Mouse (Mus musculus) left cerebral cortex, postnatal 36 days (tissue): ENCODE measurements around the gene Oas1e. TPM values are rescaled to one million over a fixed set of nuclear protein-coding genes. Genes with fewer than 3 reads are reported as not detected.

ENCODE experiments used
- DNase-seq, 2 experiments: peaks; one replicate each; pipeline ENCODE4 v3.0.0; 2021 to 2022; ENCODE audit warnings: low spot score in 2 of 2, mixed read lengths in 1 of 2
- intact Hi-C: fragments of 180-260 bp; cut with DNase I; formaldehyde crosslinking; loops from one replicate; pipeline ENCODE4 v1.15.1; 2025
- total RNA-seq, 2 experiments: library from RNA; stranded (reverse); gene quantifications; 2 replicates each; pipeline ENCODE4 v1.2.3; 2021

Oas1e gene
- total RNA-seq, 2 experiments from 2014 or later: not detected

GRCm38 (mm10) chr5:120779922-120780321, 15.4 kb downstream of the Oas1e start:
- intact Hi-C loops: no loop called here
- DNase-seq: no peak

DNA sequence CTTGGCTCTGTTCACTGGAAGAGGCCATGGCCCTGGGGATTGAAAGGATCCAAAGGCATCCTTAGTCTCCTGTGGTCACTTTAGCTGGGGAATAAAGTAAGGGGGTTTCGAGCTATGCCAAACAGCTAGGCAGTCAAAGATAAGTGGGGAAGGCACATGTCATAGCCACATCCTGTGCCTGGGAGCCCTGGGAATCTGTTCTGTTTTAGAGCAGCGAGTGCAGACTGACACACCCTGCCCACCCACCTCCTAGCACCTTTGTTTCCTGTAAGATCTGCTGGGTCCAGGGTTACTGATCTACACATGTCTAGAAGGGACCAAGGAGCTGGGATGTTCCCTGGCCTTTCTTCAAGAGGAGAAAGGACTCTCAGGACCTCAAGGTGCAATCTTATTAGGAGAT, 16.4 kb downstream of the Oas1e start:
- intact Hi-C loops: no loop called here
- DNase-seq: no peak

DNA sequence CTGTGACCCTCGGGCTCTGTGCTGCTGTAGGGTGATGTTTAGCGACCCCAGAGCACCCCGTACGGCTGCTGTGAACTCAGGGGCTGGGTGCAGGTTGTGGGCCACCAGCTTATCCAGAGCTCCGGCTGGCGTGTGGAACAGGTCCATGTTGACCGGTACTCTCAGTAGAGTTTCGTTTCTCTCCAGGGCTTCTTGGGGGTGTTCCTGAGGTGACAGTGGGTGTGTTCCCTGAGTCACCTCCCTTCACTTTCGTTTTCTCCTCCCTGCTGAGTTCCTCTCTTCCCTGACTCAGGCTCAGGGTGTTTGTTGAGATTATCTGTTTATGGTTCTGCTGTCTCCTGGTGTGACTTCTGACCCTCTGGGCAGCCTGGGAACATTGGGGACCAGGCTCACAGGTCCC, 17.9 kb downstream of the Oas1e start, which contains the start of gene Oas3:
TSS of gene Oas3 (minus strand) at position 184 of the 400 bp plus-strand sequence.
- DNase-seq: no peak

GRCm38 (mm10) chr5:120776801-120777200, 18.5 kb downstream of the Oas1e start:
- intact Hi-C loops: no loop called here

More for the DNA sequence above, 17.9 kb downstream of the Oas1e start, which contains the start of gene Oas3:
- intact Hi-C loops: no loop called here

DNA sequence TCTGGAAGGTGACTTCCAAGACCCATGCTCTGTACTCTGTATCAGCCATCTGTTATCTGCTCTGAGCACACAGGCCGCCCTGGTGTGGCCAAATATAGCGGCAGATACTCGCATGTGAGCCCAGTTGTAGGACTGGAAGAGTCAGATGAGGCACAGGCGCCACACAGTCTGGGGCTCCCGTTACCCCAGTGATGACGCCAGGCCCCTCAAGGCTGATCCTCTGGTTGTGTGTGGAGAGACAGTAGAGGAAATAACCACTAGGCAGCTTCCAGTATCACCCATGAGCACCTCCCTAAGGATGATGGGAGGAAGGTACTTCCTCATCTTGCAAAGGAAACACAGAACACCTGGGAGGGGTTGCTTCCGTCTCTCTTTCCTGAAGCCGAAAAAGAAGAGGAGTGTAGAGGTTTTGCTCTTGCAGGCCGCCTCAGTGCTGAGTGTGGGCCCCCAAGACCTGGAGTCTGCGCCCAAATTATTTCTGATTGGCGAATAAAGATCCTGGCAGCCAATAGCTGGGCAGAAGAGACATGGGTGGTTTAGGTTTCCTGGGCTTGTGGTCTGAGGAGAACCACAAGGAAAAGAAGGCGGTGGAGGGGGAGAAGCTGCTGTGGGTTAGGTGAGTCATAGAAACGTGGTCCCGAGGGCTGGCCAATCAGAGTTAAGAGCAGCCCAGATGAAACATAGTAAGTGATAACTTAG, 19.9 kb downstream of the Oas1e start:
- DNase-seq: no peak
- intact Hi-C loops: no loop called here

More at GRCm38 (mm10) chr5:120776801-120777200, 18.5 kb downstream of the Oas1e start:
- no peak for DNase-seq

- DNase-seq: no peak
- intact Hi-C loops: no loop called here
These were observed 25.9 kb downstream of the Oas1e start for GRCm38 (mm10) chr5:120769396-120769795.

DNA sequence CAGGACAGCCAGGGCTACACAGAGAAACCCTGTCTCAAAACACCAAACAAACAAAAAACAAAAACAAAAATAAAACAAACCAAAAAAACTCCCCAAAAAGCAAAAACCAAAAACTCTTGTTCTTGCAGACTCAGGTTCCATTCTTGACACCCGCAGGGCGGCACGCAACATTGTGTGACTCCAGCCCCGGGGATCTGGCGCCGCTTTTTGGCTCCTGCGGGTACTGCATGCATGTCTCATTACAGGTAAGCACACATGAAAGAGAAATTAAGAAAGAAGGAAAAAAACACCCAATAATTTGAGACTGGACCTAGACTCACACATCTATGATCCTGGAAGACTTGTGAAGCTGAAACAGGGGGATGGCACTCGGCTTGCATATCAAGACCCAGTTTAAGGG, 30.3 kb downstream of the Oas1e start:
- no peak for DNase-seq
- intact Hi-C loops: no loop called here

DNA sequence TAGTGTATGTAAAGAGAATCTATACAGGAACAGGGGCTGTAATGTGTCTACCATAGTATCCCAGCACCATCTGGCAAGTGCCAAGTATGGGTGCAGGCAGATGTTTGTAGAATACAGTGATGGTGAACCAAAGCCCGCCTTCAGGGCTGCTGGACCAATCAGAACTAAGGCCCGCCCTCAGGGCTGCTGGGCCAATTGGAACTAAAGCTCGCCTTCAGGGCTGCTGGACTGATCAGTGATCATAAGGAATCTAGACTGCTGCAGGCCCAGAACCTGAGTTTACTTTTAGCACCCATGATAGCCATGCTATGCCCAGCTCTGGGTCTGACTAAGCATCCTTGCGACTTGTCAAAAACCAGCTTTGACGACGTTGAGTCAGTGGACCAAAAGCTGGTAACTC, 33.4 kb downstream of the Oas1e start:
- no peak for DNase-seq

GRCm38 (mm10) chr5:120754215-120754614, 41.1 kb downstream of the Oas1e start:
- no peak for DNase-seq
- intact Hi-C loops: no loop called here

More for the DNA sequence above, 33.4 kb downstream of the Oas1e start:
- intact Hi-C loops: no loop called here

DNA sequence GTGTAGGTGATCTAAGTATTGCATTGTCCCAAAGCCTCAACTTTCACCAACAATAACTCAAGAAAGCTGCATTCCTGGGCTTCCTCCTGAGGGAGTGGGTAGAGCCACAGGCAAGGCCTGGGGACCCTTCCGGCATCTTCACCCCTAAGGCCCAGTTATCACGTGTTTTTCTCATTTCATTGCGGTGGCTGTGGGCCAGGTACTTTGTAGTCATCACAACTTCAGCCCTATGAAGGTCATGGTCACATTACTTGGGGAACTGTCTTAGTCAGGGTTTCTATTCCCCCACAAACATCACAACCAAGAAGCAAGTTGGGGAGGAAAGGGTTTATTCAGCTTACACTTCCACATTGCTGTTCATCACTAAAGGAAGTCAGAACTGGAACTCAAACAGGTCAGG, 42.5 kb downstream of the Oas1e start:
- DNase-seq: no peak
- intact Hi-C loops: no loop called here

DNA sequence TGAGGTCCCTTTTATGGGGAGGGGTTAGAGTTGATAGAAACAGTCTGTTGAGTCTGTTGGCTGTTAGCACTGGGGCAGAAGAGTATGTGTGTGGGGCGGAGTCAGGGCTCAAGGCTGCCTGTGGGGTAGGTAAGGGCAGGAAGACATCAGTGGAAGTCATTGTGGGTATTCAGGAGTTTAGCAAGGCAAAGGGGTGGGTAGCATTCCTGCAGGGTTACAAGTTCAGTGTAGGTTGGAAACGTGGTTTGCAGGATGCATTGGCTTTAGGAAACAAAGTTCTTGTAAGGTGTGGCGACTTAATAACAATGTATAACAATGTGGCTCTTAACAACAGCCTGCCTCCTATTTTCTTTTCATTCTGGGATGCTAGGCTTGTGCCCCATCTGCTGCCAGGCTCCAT, 44.1 kb downstream of the Oas1e start:
- intact Hi-C loops: no loop called here
- DNase-seq: no peak

DNA sequence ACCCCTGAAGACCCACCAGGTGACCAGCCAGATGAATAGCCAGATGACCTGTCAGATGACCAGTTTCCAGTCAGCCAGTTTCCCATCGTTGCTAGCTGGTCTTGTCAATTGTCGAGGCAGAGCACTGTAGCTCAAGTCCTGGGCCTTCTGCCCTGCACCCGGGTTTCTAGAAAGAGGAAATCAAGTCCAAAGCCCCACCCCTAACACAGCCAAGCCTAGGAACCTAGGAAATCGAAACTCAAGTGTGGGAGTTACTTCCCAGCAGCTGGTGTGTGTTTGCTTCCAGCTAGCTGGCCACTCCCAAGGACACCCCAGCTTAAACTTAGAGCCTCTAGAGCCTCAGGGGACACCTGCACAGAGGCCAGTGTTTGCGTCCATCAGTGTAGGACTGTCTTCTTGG, 45.6 kb downstream of the Oas1e start, which contains the start of gene Oas2:
TSS of gene Oas2 (minus strand) at position 166 of the 400 bp plus-strand sequence.
- no peak for DNase-seq
- intact Hi-C loops: loop anchor here (5.0 to 10.0 kb wide), 2 partner anchors 72 to 125 kb away; no protein-coding TSS in a partner anchor

GRCm38 (mm10) chr5:120746451-120746850, 48.9 kb downstream of the Oas1e start:
- intact Hi-C loops: loop anchor here (5.0 to 10.0 kb wide), 2 partner anchors 69 to 122 kb away; no protein-coding TSS in a partner anchor
- peak; percentile 11 to 28 for DNase-seq

DNA sequence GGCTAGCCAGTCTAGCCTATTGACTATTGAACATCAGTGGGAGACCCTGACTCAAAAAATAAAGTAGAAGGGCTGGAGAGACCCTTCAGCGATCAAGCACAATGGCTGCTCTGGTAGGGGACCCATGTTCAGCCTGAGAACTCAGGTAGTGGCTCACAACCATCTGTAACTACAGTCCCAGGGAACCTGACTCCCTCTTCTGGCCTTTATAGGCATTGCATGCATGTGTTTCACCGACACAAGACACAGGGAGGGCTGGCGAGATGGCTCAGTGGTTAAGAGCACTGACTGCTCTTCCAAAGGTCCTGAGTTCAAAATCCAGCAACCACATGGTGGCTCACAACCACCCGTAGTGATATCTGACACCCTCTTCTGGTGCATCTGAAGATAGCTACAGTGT, 53.2 kb downstream of the Oas1e start:
- DNase-seq: no peak
- intact Hi-C loops: loop anchor here (10.0 kb wide), 1 partner anchor 117 kb away; no protein-coding TSS in a partner anchor

Other genes starting within 250 kb of the Oas1e start
- 10 to 100 TPM; 32.9 to 36.0 TPM for gene Tpcn1, start 206.9 kb downstream of the Oas1e start, total RNA-seq
- 1 to 10 TPM in 1 of 2 experiments, under 1 TPM in 1; 0.81 to 1.1 TPM for gene Iqcd, start 206.5 kb downstream of the Oas1e start, total RNA-seq
- 10 to 100 TPM; 35.7 to 36.3 TPM for gene Rita1, start 182.9 kb downstream of the Oas1e start, total RNA-seq
- 10 to 100 TPM; 36.9 to 43.1 TPM for gene Ddx54, start 182.8 kb downstream of the Oas1e start, total RNA-seq
- gene Cfap73, start 161.3 kb downstream of the Oas1e start, total RNA-seq: not detected
- 10 to 100 TPM; 90.0 to 92.7 TPM for gene Rasal1, start 146.7 kb downstream of the Oas1e start, total RNA-seq
- gene Dtx1, start 83.6 kb downstream of the Oas1e start, total RNA-seq: 10 to 100 TPM; 67.3 to 71.3 TPM
- gene Oas2, start 45.7 kb downstream of the Oas1e start, total RNA-seq: under 1 TPM in 1 of 2 experiments, not detected in 1; 0.23 TPM
- gene Oas3, start 17.9 kb downstream of the Oas1e start, total RNA-seq: not detected
- 1 to 10 TPM in 1 of 2 experiments, under 1 TPM in 1; 0.91 to 1.9 TPM for gene Oas1c, start 17.0 kb upstream of the Oas1e start, total RNA-seq
- not detected for gene Oas1f, start 51.8 kb upstream of the Oas1e start, total RNA-seq
- not detected for gene Oas1h, start 65.9 kb upstream of the Oas1e start, total RNA-seq
- gene Oas1g, start 92.1 kb upstream of the Oas1e start, total RNA-seq: under 1 TPM in 1 of 2 experiments, not detected in 1; 0.54 TPM
- under 1 TPM in 1 of 2 experiments, not detected in 1; 0.17 TPM for gene Oas1a, start 112.0 kb upstream of the Oas1e start, total RNA-seq
- not detected for gene Oas1d, start 119.0 kb upstream of the Oas1e start, total RNA-seq
- 100 to 1,000 TPM; 304 to 358 TPM for gene Rph3a, start 214.6 kb upstream of the Oas1e start, total RNA-seq